Mouse (Mus musculus) gastrocnemius, adult 8-10 months (tissue): ENCODE data around the gene Aspdh. TPM values are rescaled to one million over a fixed set of nuclear protein-coding genes. Genes with fewer than 3 reads are reported as not detected.

Experiments
- DNase-seq, 2 experiments: peaks; one replicate each; pipeline ENCODE4 v3.0.0; 2022; ENCODE audit warnings: low spot score in 2 of 2
- total RNA-seq, 4 experiments: library from RNA; stranded (reverse); gene quantifications; 2 replicates each; pipeline ENCODE4 v1.2.4; 2022

Aspdh gene
- total RNA-seq, 4 experiments from 2014 or later, result 0.29 TPM; not detected in 3

- peak; percentile 40 to 68 for DNase-seq
Measured at GRCm38 (mm10) chr7:44471880-44472557, 6.8 kb downstream of the Aspdh start.

GRCm38 (mm10) chr7:44472558-44472885 is 7.3 kb downstream of the Aspdh start:
- DNase-seq, result no peak

- DNase-seq, result peak; percentile 73 to 83
Measured at GRCm38 (mm10) chr7:44472961-44473646, 7.9 kb downstream of the Aspdh start.

- DNase-seq, result peak; percentile 63 to 72
Measured at GRCm38 (mm10) chr7:44474419-44474818, 9.2 kb downstream of the Aspdh start.

DNA sequence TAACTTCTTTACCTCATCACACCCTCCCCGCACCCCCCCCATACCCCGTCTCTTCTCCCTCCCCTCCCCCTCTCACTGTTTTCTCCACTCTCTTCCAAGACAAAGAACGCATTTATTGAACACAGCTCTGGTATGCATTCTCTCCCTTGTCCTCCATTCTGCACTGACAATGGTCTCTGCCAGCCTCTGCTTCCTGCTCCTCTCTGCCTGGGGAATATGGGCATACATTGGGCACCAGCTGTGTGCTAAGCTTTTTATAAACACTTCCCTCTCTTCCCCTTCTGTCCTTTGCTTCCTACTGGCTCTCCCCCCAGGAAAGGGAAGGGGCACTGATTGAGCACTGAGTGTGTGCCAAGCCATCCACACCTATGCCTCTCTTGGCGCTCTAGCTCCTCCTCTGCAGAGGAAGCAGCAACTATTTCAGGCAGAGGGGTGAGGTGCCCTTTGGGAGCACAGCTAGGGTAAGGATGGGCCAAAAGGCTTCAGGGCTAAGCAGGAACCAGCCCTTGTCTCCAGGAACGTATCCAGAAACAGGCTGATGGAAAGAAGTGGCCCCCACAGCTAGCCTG is 9.9 kb downstream of the Aspdh start:
- no peak for DNase-seq

DNA sequence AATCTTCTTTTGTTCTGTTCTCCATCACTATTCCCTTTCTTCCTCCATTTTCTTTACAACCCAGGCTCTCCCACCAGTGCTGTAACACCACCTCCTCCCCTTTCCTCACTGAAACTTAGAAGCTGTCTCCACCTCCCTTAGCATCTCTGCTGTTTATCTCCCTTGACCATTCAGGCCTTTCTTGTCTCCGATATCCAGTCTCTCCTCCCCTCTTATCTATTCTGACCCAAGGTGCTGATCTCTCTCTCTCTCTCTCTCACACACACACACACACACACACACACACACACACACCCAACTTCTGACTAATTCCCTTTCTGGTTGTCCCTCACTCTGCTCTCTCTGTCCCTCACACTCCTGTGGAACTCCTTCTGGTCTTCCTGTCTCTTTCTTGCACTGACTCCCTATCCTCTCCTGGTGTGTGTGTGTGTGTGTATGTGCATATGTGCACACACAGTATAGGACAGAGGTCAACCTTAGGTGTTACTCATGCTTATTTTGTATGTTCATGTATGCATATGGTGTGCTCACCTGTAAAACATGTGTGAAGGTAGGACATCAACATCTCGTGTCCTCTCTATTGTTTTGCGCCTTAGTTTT is 17.7 kb downstream of the Aspdh start:
- no peak for DNase-seq

- no peak for DNase-seq
Measured at GRCm38 (mm10) chr7:44484109-44484508, 18.9 kb downstream of the Aspdh start.

DNA sequence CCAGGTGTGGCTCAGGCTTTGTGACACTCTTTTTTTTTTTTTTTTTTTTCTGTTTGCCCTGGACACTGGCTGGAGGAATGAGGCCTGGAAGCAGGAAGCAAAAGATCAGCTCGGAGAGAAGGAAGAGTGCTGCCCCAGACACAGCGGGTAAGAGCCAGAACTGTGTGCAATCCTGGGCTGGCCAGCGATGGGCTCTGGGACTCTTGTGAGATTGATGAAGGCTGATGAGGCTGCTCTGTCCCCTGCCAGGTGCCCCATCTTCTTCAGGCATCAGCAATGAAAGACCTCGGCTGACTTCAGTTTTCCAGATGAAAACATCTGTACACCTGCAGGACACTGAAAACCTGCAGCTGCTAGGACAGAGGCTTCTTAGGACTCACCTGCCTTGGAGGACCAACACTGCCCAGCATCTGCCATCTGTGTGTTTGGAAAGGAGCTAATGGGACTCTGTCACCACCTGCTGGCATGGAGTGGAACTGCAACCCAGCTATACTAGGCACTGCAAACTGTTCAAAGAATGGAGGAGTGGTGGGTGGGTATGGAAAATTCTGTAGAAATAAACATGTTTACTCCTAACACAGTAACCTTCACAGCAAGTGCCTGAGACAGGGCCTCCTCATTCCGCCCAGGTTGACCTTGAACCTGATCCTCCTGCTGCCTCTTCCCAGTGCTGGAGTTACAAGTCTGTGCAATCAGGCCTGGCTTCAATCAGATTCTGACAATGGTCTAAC is 19.8 kb downstream of the Aspdh start:
- peak in 1 of 2 experiments; percentile 42 for DNase-seq

DNA sequence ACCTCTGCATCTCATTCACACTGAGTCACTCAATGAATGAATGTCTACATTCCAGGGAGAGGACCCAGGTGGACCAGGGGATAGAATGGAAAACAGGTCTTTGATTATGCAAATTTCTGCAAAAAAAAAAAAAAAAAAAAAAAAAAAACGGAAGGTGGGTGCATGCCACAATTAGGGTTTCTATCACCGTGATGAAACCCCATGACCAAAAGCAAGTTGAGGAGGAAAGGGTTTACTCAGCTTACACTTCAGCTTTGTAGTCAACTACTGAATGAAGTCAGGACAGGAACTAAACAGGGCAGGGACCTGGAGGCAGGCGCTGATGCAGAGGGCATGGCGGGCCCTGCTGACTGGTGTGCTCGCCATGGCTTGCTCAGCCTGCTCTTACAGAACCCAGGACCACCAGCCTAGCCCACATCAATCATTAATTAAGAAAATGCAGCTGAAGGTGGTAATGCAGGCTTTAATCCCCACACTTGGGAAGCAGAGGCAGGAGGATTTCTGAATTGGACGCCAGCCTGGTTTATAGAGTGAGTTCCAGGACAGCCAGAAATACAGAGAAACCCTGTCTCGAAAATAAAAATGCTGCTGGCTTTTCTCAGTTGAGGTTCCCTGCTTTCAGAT is 20.5 kb downstream of the Aspdh start:
- DNase-seq, result no peak

DNA sequence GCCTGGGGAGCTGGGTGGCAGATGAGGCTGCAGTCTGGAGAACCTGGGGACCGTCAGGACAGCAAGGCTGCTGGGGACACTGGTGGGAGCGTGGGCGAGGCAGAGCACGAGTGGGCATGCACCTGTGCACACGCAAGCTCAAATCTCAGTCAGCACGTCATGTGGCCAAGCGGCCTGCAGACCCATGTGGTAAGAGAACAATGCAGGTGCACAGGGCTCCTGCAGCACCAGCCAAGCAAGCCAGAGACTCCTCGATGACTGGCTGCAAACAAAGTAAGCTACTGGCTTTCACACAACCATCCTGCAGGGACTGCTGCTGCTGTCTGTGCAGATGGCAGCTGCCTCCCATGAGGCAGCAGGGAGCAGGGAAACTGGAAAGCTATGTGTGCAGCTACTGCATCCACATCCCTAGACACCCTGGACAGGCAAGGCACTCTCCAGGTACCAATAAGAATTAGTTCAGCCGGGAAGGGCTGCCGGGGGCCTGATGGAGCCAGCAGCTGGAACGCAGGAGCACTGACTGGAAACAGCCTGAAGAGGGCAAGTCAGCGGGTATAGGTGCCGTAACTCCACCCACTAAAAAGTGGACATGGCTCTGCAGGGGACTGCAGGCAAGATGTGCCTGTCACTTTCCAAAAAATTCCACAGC is 21.9 kb downstream of the Aspdh start:
- peak in 1 of 2 experiments; percentile 2 for DNase-seq

- DNase-seq, result no peak
Measured at GRCm38 (mm10) chr7:44487936-44488335, 22.7 kb downstream of the Aspdh start.

DNA sequence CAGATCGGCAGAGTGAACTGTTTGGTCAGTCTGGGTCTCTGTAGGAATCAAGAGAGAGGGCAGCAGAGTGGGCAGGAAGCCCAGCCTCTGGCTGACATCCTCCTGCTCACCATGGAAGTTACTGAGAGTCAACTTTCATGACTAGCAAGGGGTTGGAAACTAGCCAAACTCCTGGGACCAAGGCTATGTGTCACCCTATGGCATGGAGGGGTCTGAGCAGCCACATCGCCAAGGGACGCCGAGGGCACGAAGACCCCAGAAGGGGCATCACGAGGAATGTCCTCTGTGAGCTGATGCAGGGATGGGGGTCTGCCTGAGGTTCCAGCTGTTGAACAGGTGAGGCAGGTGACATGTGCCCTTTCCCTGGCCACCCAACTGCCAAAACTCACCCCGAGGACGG is 23.4 kb downstream of the Aspdh start:
- DNase-seq, result peak in 1 of 2 experiments; percentile 3

DNA sequence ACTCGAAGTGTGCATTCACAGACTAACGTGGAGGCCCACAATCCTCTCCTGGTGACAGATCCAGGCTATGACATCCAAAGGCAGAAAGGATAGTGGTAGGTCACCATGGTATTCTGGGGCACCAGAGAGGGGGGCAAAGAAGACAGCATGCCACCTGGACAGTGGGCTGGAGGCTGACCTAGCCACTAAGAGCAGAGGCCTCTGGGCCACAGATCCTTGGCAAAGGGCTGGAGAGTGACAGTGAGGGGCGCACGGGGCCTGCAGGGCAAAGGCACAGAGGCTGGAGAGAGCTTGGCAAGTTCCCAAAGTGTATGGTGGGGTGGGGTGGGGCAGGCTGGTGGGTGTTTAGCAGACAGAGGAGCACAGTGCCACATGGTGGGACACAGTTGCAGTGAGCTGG is 25.1 kb downstream of the Aspdh start:
- DNase-seq, result no peak

DNA sequence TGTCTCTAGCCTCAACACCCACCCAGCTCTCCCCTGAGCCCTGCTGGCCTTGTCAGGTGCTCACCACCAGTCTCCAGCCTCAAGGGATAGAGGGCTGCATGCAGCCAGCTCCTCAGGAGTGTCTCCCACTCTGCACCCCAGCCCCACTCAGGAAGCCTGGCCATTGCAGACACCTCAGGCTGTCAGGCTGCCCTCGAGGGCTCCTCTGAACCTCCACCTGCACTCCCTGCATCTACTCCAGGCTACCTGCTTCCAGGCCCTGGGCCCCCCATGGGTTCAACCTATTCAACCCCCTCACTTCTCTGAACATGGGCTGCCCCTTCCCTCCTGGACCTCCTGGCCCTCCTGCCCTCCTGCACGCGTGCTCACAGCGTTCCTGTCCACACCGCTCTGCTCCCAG is 26.2 kb downstream of the Aspdh start:
- DNase-seq, result peak in 1 of 2 experiments; percentile 2

GRCm38 (mm10) chr7:44492166-44492826 is 27.1 kb downstream of the Aspdh start:
- no peak for DNase-seq

GRCm38 (mm10) chr7:44494681-44495080 is 29.5 kb downstream of the Aspdh start:
- DNase-seq, result peak in 1 of 2 experiments; percentile 9

- no peak for DNase-seq
Measured at GRCm38 (mm10) chr7:44495086-44495485, 29.9 kb downstream of the Aspdh start.

- DNase-seq, result peak; percentile 92 to 95
Measured at GRCm38 (mm10) chr7:44495992-44496770, 31.0 kb downstream of the Aspdh start, which contains the start of the genes Emc10 and Fam71e1. Gene Emc10, minus strand, starts transcription at chr7:44496529. Gene Fam71e1, plus strand, starts transcription at chr7:44496581.

DNA sequence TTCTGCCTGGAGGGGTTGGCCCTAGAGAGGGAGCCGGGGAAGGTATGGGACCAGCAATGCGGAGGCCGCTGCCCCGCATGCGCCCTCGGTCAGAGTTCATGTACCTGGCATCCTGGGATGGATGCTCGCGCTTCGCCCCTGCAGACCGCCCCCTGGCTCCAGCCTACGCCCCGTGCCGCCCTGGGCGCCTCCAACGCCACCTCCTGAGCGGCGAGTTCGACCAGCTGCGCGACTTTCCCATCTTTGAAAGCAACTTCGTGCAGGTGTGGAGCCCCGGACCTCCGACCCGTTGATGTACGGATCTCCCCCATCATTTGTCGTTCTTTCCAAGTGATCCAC is 31.5 kb downstream of the Aspdh start:
- no peak for DNase-seq
